Mouse (Mus musculus) left cerebral cortex, postnatal 36 days (tissue): ENCODE results near the gene Crtc1. TPM values are rescaled to one million over a fixed set of nuclear protein-coding genes. Genes with fewer than 3 reads are reported as not detected.

ENCODE experiments used
- DNase-seq, 2 experiments: peaks; one replicate each; pipeline ENCODE4 v3.0.0; 2021 to 2022; ENCODE audit warnings: low spot score in 2 of 2, mixed read lengths in 1 of 2
- intact Hi-C: fragments of 180-260 bp; cut with DNase I; formaldehyde crosslinking; loops from one replicate; pipeline ENCODE4 v1.15.1; 2025
- total RNA-seq, 2 experiments: library from RNA; stranded (reverse); gene quantifications; 2 replicates each; pipeline ENCODE4 v1.2.3; 2021

The Crtc1 gene
- total RNA-seq, 2 experiments from 2014 or later, result 116 to 140 TPM

- no peak for DNase-seq
- intact Hi-C loops, result no loop called here
Measured at GRCm38 (mm10) chr8:70361484-70362032, 77.8 kb downstream of the Crtc1 start.

GRCm38 (mm10) chr8:70360769-70361168, 78.6 kb downstream of the Crtc1 start:
- intact Hi-C loops, result no loop called here
- DNase-seq, result no peak

- intact Hi-C loops, result no loop called here
- DNase-seq, result no peak
Measured at GRCm38 (mm10) chr8:70359411-70359810, 80.0 kb downstream of the Crtc1 start.

- intact Hi-C loops, result no loop called here
- no peak for DNase-seq
Measured at GRCm38 (mm10) chr8:70356111-70356510, 83.3 kb downstream of the Crtc1 start.

- DNase-seq, result peak in 1 of 2 experiments; percentile 55
- intact Hi-C loops, result loop anchor here (5.0 kb wide), 1 partner anchor 153 kb away; the partner anchor contains the start of gene Rex1bd
Measured at GRCm38 (mm10) chr8:70354004-70354403, 85.4 kb downstream of the Crtc1 start.

GRCm38 (mm10) chr8:70353194-70353817, 86.1 kb downstream of the Crtc1 start, which contains the start of gene Upf1:
Upf1 (minus strand) TSS chr8:70353278.
- intact Hi-C loops, result loop anchor here (5.0 kb wide), 1 partner anchor 154 kb away; the partner anchor contains the start of gene Rex1bd
- DNase-seq, result peak; percentile 99 to 100

- intact Hi-C loops, result loop anchor here (5.0 kb wide), 1 partner anchor 155 kb away; the partner anchor contains the start of gene Rex1bd
Measured at GRCm38 (mm10) chr8:70352657-70353151, 86.7 kb downstream of the Crtc1 start.

GRCm38 (mm10) chr8:70352000-70352384, 87.4 kb downstream of the Crtc1 start:
- no peak for DNase-seq
- intact Hi-C loops, result loop anchor here (5.0 kb wide), 1 partner anchor 155 kb away; the partner anchor contains the start of gene Rex1bd

More at GRCm38 (mm10) chr8:70352657-70353151, 86.7 kb downstream of the Crtc1 start:
- no peak for DNase-seq

- intact Hi-C loops, result loop anchor here (5.0 kb wide), 1 partner anchor 156 kb away; the partner anchor contains the start of gene Rex1bd
- DNase-seq, result peak in 1 of 2 experiments; percentile 53
Measured at GRCm38 (mm10) chr8:70351035-70351999, 88.1 kb downstream of the Crtc1 start.

- intact Hi-C loops, result no loop called here
- DNase-seq, result no peak
Measured at GRCm38 (mm10) chr8:70347860-70348420, 91.4 kb downstream of the Crtc1 start.

GRCm38 (mm10) chr8:70347443-70347842, 91.9 kb downstream of the Crtc1 start:
- intact Hi-C loops, result no loop called here
- DNase-seq, result no peak

- intact Hi-C loops, result no loop called here
- no peak for DNase-seq
Measured at GRCm38 (mm10) chr8:70344279-70344678, 95.1 kb downstream of the Crtc1 start.

- DNase-seq, result no peak
- intact Hi-C loops, result no loop called here
Measured at GRCm38 (mm10) chr8:70343696-70344095, 95.7 kb downstream of the Crtc1 start.

- DNase-seq, result no peak
- intact Hi-C loops, result no loop called here
Measured at GRCm38 (mm10) chr8:70343076-70343475, 96.3 kb downstream of the Crtc1 start.

GRCm38 (mm10) chr8:70342007-70342406, 97.4 kb downstream of the Crtc1 start:
- DNase-seq, result no peak
- intact Hi-C loops, result no loop called here

GRCm38 (mm10) chr8:70340659-70341058, 98.7 kb downstream of the Crtc1 start:
- DNase-seq, result peak in 1 of 2 experiments; percentile 4
- intact Hi-C loops, result no loop called here

GRCm38 (mm10) chr8:70338931-70339330, 100.4 kb downstream of the Crtc1 start:
- intact Hi-C loops, result no loop called here

GRCm38 (mm10) chr8:70332878-70333202, 106.5 kb downstream of the Crtc1 start:
- no peak for DNase-seq
- intact Hi-C loops, result loop anchor here (5.0 kb wide), 1 partner anchor 174 kb away; the partner anchor contains the start of gene Rex1bd

More at GRCm38 (mm10) chr8:70338931-70339330, 100.4 kb downstream of the Crtc1 start:
- DNase-seq, result no peak
